Mouse (Mus musculus) gastrocnemius, adult 18-20 months (tissue): ENCODE measurements around the gene H2al2a. TPM values are rescaled to one million over a fixed set of nuclear protein-coding genes. Genes with fewer than 3 reads are reported as not detected.
"Not testable (repeated sequence)": the region's sequence is repeated elsewhere in the genome, so short reads cannot be mapped to it uniquely, and the experiment has no call there.

Experiments used
- DNase-seq: peaks from one replicate; pipeline ENCODE4 v3.0.0; 2021; ENCODE audit warnings: low spot score
- total RNA-seq, 2 experiments: library from RNA; stranded (reverse); gene quantifications; 2 replicates each; pipeline ENCODE4 v1.2.3; 2021

The H2al2a gene
- total RNA-seq, 2 experiments from 2014 or later: not detected

GRCm38 (mm10) chr2:18028140-18029021 is 31.6 kb upstream of the H2al2a start:
- DNase-seq: peak; percentile 79

GRCm38 (mm10) chr2:18027448-18028139 is 30.8 kb upstream of the H2al2a start:
- peak; percentile 92 for DNase-seq

- DNase-seq: peak; percentile 55
Observed at GRCm38 (mm10) chr2:18026116-18026947, 29.6 kb upstream of the H2al2a start.

- DNase-seq: no peak
Observed at GRCm38 (mm10) chr2:18025781-18026115, 29.0 kb upstream of the H2al2a start.

GRCm38 (mm10) chr2:18025116-18025515 is 28.4 kb upstream of the H2al2a start:
- no peak for DNase-seq

GRCm38 (mm10) chr2:18022886-18023285 is 26.1 kb upstream of the H2al2a start:
- DNase-seq: no peak

- DNase-seq: no peak
Observed at GRCm38 (mm10) chr2:18019122-18019521, 22.4 kb upstream of the H2al2a start.

GRCm38 (mm10) chr2:18017321-18017720 is 20.6 kb upstream of the H2al2a start:
- no peak for DNase-seq

GRCm38 (mm10) chr2:18016639-18017038 is 19.9 kb upstream of the H2al2a start:
- no peak for DNase-seq

GRCm38 (mm10) chr2:18015581-18015980 is 18.8 kb upstream of the H2al2a start:
- no peak for DNase-seq

GRCm38 (mm10) chr2:18012866-18013265 is 16.1 kb upstream of the H2al2a start:
- DNase-seq: no peak

GRCm38 (mm10) chr2:18011226-18011625 is 14.5 kb upstream of the H2al2a start:
- DNase-seq: no peak

GRCm38 (mm10) chr2:18005137-18005536 is 8.4 kb upstream of the H2al2a start:
- no peak for DNase-seq

GRCm38 (mm10) chr2:18004286-18004685 is 7.5 kb upstream of the H2al2a start:
- no peak for DNase-seq

- no peak for DNase-seq
Observed at GRCm38 (mm10) chr2:18002306-18002705, 5.5 kb upstream of the H2al2a start.

- DNase-seq: no peak
Observed at GRCm38 (mm10) chr2:17989562-17989961, 7.2 kb downstream of the H2al2a start.

- DNase-seq: no peak
Observed at GRCm38 (mm10) chr2:17989115-17989514, 7.6 kb downstream of the H2al2a start.

GRCm38 (mm10) chr2:17986694-17987093 is 10.1 kb downstream of the H2al2a start:
- DNase-seq: no peak

- no peak for DNase-seq
Observed at GRCm38 (mm10) chr2:17984774-17985173, 12.0 kb downstream of the H2al2a start.

- DNase-seq: no peak
Observed at GRCm38 (mm10) chr2:17982747-17983146, 14.0 kb downstream of the H2al2a start.

- DNase-seq: no peak
Observed at GRCm38 (mm10) chr2:17978706-17979105, 18.1 kb downstream of the H2al2a start.

GRCm38 (mm10) chr2:17978251-17978650 is 18.5 kb downstream of the H2al2a start:
- DNase-seq: not testable (repeated sequence)
